Mouse (Mus musculus) ES-Bruce4 (cell line): ENCODE results near the gene Cgrrf1.
A peak's percentile ranks its signal among the peaks of the same experiment; 100 is the strongest.

Experiments used
- CTCF ChIP-seq: IDR thresholded peaks from one replicate; pipeline ENCODE4 v1.8.1; 2011; ENCODE audit warnings: low read depth, low read length
- POLR2A ChIP-seq: IDR thresholded peaks from one replicate; pipeline ENCODE4 v1.8.1; 2011; ENCODE audit warnings: low read length; ENCODE audit not compliant: insufficient read depth

DNA sequence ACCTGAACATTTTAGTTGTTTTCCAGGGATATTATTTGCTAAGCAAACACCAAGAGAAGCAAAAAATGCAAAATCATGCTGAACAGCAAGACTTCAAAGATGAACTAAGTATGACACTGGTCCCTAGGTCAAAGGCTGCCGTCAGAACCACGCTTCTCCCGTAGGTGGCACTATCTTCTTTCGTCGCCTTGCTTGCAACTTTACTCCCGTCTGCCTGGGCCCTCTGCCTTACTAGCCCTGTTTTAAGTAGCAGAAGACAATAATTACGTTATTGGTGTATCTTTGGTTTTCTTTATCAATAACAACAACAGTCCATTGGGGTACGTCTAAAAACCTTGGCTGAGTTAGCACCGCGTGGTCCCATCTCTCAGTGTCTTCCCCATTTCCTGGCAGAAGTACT, 49.0 kb downstream of the Cgrrf1 start:
- no peak for TF ChIP-seq POLR2A
- peak; percentile 73 for TF ChIP-seq CTCF
